Mouse (Mus musculus) hindbrain, embryonic 13.5 days (tissue): ENCODE data around the gene Hist1h1b. TPM values are rescaled to one million over a fixed set of nuclear protein-coding genes. Genes with fewer than 3 reads are reported as not detected.
"Not testable (repeated sequence)": the region's sequence is repeated elsewhere in the genome, so short reads cannot be mapped to it uniquely, and the experiment has no call there.

Source experiments
- ATAC-seq: fragments of 200-750 bp; cut with Nextera tagmentation; 2 replicates; pipeline ENCODE4 v1.8.0; 2017; ENCODE audit warnings: moderate TSS enrichment; ENCODE audit not compliant: low FRiP score
- H3K27ac ChIP-seq: fragments of 300-500 bp; sonication (generic); 2 replicates; pipeline ENCODE4 v1.5.1; 2015; ENCODE audit warnings: inconsistent platforms, mild to moderate bottlenecking, moderate library complexity
- H3K27me3 ChIP-seq: fragments of 300-500 bp; sonication (generic); 2 replicates; pipeline ENCODE4 v1.6.1; 2015; ENCODE audit warnings: mild to moderate bottlenecking, inconsistent platforms
- H3K36me3 ChIP-seq: fragments of 300-500 bp; sonication (generic); 2 replicates; pipeline ENCODE4 v1.6.1; 2015; ENCODE audit warnings: mild to moderate bottlenecking, inconsistent platforms
- H3K4me1 ChIP-seq: fragments of 300-500 bp; sonication (generic); replicated peaks from 2 replicates; pipeline ENCODE4 v1.6.1; 2015; ENCODE audit warnings: inconsistent platforms
- H3K4me2 ChIP-seq: fragments of 300-500 bp; sonication (generic); 2 replicates; pipeline ENCODE4 v1.6.1; 2015; ENCODE audit warnings: inconsistent platforms, mild to moderate bottlenecking, moderate library complexity
- H3K4me3 ChIP-seq: fragments of 300-500 bp; sonication (generic); 2 replicates; pipeline ENCODE4 v1.5.1; 2015; ENCODE audit warnings: mild to moderate bottlenecking, inconsistent platforms
- H3K9ac ChIP-seq: fragments of 300-500 bp; sonication (generic); 2 replicates; pipeline ENCODE4 v1.6.1; 2015; ENCODE audit warnings: mild to moderate bottlenecking, inconsistent platforms
- H3K9me3 ChIP-seq: fragments of 300-500 bp; sonication (generic); 2 replicates; pipeline ENCODE4 v1.6.1; 2016; ENCODE audit warnings: inconsistent platforms
- WGBS: fragments of 180-500 bp; shearing (Covaris S2); methylation state at CpG from one replicate; pipeline ENCODE4 v1.1.7; 2015; 5-methylcytosine and 5-hydroxymethylcytosine counted together
- polyA plus RNA-seq: library from polyadenylated mRNA; unstranded; fragments of >200 nt; fragmentation: Nextera tagmentation; extraction: Ambion mirVana; gene quantifications from 2 replicates; pipeline ENCODE4 v1.2.1, GENCODE M21; 2015

The Hist1h1b gene
- 5.5 and 7.8 TPM in 2 replicates for polyA plus RNA-seq

DNA sequence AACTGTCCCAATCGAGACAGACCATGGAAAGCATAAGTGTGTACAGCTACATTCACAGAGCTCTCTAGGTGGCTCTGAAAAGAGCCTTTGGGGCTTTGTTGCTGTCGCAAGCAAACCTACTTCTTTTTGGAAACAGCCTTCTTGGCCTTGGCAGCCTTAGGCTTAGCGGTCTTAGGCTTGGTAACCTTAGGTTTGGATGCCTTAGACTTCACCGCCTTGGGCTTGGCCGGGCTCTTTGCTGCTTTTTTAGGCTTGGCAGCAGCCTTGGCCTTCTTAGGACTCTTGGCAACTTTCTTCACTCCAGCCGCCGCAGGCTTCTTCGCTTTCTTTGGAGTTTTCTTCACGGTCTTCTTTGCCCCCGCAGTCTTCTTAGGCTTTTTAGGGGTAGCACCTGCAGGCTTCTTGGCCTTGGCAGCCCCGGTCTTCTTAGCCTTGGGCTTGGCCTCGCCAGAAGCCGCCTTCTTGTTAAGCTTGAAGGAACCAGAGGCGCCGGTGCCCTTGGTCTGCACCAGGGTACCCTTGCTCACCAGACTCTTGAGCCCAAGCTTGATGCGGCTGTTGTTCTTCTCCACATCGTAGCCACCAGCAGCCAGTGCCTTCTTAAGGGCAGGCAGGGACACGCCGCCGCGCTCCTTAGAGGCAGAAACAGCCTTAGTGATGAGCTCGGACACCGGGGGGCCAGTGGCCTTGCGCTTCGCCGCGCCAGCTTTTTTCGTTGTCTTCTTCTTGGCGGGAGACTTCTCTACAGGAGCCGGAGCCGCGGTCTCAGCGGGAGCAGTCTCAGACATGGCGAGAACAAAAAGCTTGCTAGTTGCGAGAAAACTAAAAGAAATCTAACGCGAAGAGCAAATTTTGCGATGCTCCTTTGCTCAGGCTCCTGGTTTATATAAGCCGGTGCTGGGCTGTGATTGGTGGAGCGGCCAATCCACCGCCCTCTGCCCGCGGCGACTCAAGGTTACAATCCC lies at the start of gene Hist1h1b:
Gene Hist1h1b, minus strand, starts transcription at position 859 of the 965 bp plus-strand sequence.
- Histone ChIP-seq H3K27me3 (0 out of 2 replicates have a peak, but pooled peaks cover 3% of the 10 kb centered on the region), H3K27ac (peak within 1 kb of the TSS; percentile 72), H3K9ac (peak within 1 kb of the TSS; percentile 76), H3K4me2 (peak within 1 kb of the TSS; percentile 90), H3K4me1 (peaks cover 28% of the 10 kb centered on the region), H3K36me3 (no peaks in the 10 kb centered on the region), H3K4me3 (peak within 1 kb of the TSS; percentile 54), H3K9me3 (no peaks in the 10 kb centered on the region)
- under 1% methylated on average over 44 of the region's 44 CpGs for WGBS
- ATAC-seq = peak; percentile 7; the same call in 1 of the 2 replicates

DNA sequence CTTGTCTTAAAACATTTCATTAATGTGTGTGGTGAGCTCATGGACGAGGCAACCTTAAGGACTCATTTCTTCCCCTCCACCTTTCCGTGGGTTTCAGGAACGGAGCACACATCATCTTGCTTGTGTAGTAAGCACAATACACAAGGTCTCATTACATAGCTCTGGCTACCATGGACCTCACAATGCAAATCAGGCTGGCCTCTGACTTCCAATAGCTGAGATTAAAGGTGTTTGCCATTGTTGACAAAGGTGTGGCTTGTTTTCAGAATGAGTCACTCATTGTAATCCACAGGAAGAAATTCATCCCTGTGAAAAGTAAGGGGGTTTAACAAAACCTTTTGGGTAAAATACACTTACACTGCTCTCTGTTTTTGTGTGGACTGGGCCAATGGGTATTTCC lies 48.1 kb upstream of the Hist1h1b start:
- no peaks in the 10 kb centered on the region for H3K27me3 ChIP-seq
- ATAC-seq = no peak
- WGBS = 88% methylated on average over 3 of the region's 3 CpGs
- H3K27ac ChIP-seq = no peak overlapping the region
- no peaks in the 10 kb centered on the region for H3K36me3 ChIP-seq
- no peak overlapping the region for H3K9ac ChIP-seq
- no peak overlapping the region for H3K4me3 ChIP-seq
- H3K4me1 ChIP-seq = no peaks in the 10 kb centered on the region
- no peak overlapping the region for H3K4me2 ChIP-seq
- no peaks in the 10 kb centered on the region for H3K9me3 ChIP-seq

DNA sequence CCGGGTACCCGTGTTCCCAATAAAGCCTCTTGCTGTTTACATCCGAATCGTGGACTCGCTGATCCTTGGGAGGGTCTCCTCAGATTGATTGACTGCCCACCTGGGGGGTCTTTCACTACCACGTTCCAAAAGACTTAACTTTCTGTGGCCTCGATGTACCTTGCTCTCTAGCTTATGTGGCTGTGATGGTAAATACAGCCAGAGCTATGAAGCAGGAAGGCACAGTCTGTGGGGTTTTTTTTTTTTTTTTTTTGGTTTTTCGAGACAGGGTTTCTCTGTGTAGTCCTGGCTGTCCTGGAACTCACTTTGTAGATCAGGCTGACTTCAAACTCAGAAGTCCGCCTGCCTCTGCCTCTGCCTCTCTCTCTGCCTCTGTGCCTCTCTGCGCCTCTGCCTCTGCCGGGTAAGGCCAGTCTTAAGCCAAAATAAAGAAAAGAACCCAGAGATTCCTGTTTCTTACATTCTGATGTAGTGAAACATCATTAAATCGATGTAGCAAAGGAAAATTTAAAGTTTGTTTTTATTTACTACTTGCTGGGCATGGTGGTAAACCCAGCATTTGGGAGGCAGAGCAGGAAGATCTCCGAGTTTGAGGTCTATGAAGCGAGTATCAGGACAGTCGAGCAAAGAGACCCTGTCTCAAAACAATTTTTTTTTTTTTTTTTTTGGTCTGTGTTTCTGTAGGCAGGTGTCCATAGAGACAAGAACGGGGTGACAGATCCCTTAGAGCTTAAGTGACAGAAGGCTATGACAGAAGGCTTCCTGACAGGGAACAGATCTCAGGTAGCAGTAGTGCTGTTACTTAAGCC lies 39.9 kb upstream of the Hist1h1b start:
- H3K4me3 ChIP-seq, H3K36me3 ChIP-seq, H3K9me3 ChIP-seq, H3K4me1 ChIP-seq, H3K9ac ChIP-seq, ATAC-seq, H3K27ac ChIP-seq, H3K27me3 ChIP-seq, H3K4me2 ChIP-seq: not testable (repeated sequence)
- WGBS = 69% methylated on average over 7 of the region's 16 CpGs

DNA sequence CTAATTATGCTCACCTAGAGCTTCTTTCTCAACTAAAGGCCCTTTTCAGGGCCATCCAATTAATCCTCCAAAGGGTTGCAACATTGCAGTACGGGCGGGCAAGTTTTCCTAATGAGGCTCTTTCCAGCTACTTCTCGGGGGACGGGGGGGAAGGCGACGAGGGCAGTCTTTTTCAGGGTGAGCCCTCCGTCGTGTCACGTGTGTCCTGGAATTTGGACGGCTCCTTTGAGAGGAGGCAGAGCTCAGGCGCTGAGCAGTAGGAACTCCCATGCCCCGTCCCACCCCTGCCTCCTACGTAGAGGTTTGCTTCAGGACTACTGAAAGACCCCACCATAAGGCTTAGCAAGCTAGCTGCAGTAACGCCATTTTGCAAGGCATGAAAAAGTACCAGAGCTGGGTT lies 31.7 kb upstream of the Hist1h1b start:
- not testable (repeated sequence) for H3K4me1 ChIP-seq, H3K9ac ChIP-seq, H3K36me3 ChIP-seq, H3K9me3 ChIP-seq, H3K27ac ChIP-seq, H3K27me3 ChIP-seq
- 0% methylated on average over 14 of the region's 14 CpGs for WGBS
- ATAC-seq = peak; percentile 27
- Histone ChIP-seq H3K4me2 (peak overlapping the region; percentile 50), H3K4me3 (peak overlapping the region; percentile 21)

DNA sequence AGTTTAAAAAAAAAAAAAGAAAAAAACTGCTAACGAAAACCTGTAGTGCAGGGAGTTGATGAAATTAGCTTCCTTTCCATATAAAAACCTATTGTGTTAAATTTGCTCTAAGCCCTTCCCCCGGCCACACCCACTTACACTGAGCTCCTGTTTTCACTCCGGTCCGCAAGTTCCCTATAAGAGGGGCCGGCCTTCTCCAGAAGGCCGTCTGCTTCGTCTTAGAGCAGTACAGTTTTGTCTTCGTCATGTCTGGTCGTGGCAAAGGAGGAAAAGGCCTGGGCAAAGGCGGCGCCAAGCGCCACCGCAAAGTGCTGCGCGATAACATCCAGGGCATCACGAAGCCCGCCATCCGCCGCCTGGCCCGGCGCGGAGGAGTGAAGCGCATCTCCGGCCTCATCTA lies 31.1 kb upstream of the Hist1h1b start, which contains the start of gene Hist1h4m:
Gene Hist1h4m, plus strand, starts transcription at position 208 of the 400 bp plus-strand sequence.
- H3K27me3 ChIP-seq, H3K9me3 ChIP-seq, H3K4me1 ChIP-seq, H3K9ac ChIP-seq, H3K27ac ChIP-seq, H3K36me3 ChIP-seq: not testable (repeated sequence)
- Histone ChIP-seq H3K4me3 (peak within 1 kb of the TSS; percentile 21), H3K4me2 (peak within 1 kb of the TSS; percentile 50)
- ATAC-seq = peak; percentile 69
- no CpG with 5 or more reads among the region's 24 CpGs for WGBS

DNA sequence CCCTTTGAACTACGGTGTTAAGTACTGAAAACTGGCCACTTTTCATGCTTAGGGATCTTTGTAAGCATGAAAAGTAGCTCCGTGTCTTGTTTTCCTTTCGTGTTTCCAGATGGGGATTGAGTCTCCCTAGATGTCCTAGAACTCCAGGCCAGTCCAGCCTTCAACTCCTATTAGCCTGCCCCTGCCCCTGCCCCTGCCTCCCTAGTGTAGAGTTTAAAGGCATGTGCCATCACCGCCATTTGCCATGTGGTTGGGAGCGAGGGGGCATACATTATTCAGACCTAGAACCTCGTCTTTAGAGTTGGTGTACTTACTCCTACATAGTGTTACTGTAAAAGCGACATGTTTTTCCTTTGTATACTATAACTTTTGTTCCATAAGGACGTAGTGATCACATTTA lies 30.6 kb upstream of the Hist1h1b start:
- H3K36me3 ChIP-seq, H3K9ac ChIP-seq, H3K27ac ChIP-seq, H3K4me2 ChIP-seq, H3K27me3 ChIP-seq, H3K4me3 ChIP-seq, H3K4me1 ChIP-seq, H3K9me3 ChIP-seq: not testable (repeated sequence)
- no CpG with 5 or more reads among the region's 8 CpGs for WGBS
- peak; percentile 11; the same call in 1 of the 2 replicates for ATAC-seq

DNA sequence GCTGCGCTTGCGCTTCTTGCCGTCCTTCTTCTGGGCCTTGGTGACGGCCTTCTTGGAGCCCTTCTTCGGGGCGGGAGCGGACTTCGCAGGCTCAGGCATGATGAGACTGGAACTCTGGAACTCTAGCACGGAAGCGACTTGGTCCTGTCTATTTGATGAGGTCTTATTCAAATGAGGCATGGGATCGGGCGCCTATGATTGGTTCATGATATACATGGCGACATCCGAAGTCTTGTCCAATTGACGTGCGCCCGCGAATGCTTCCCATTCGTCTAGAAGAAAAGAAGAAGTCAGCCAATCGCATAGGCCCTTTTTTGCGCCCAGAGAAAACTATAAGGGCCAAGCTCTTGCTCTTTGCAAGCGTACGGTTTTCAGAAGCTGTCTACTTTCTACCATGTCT lies 29.6 kb upstream of the Hist1h1b start, which contains the start of the genes Hist1h2bq and Hist1h2ao:
Gene Hist1h2bq, minus strand, starts transcription at position 125 of the 400 bp plus-strand sequence.
Gene Hist1h2ao, plus strand, starts transcription at position 393 of the 400 bp plus-strand sequence.
- H3K27ac ChIP-seq = not testable (repeated sequence)
- no CpG with 5 or more reads among the region's 23 CpGs for WGBS

DNA sequence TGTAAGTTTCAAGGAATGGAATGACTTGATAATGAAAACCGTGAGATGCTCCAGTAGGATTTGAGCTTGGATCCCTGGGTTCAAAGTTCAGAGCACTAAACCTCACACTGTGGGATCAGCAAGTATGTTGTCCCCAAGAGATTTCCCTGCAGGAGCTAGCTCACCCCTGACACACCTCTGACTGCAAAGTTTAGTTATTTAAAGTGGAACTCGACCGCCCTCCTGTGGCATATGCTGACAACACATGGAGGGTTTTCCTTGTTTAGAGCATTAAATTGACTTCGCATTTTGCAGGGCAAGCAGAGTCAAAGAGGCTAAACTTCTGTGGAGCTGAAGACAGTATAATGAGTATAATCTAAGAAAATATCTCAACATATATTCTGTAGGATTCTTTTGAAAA lies 22.6 kb upstream of the Hist1h1b start:
- not testable (repeated sequence) for H3K4me2 ChIP-seq, H3K36me3 ChIP-seq, H3K4me1 ChIP-seq, H3K4me3 ChIP-seq, H3K27ac ChIP-seq, H3K9me3 ChIP-seq, H3K9ac ChIP-seq, H3K27me3 ChIP-seq, ATAC-seq
- no CpG with 5 or more reads among the region's 4 CpGs for WGBS

More for the DNA sequence above, 29.6 kb upstream of the Hist1h1b start, which contains the start of the genes Hist1h2bq and Hist1h2ao:
- H3K4me1 ChIP-seq, H3K9me3 ChIP-seq, H3K4me2 ChIP-seq, H3K27me3 ChIP-seq, H3K9ac ChIP-seq, H3K4me3 ChIP-seq, H3K36me3 ChIP-seq: not testable (repeated sequence)
- peak; percentile 98 for ATAC-seq

DNA sequence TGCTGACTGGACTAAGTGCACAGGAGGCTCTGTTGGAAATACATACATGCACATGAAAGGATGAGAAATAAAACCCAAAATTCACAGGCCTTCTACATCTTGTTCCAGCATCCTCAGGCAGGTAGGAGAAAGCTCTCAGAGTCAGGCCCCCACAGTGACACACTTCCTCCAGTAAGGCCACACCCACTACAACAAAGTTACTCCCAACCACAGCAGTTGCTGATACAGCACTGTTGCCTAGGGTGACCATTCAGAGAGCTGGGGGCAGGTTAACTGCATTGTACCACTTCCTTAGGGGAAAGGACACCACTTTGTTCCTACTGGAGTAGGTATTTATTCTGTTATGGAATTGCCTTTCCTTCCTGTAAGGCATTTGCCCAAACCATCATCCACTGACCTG lies 16.7 kb upstream of the Hist1h1b start:
- not testable (repeated sequence) for H3K27ac ChIP-seq, H3K9ac ChIP-seq, H3K27me3 ChIP-seq, H3K4me1 ChIP-seq, H3K4me2 ChIP-seq, ATAC-seq, H3K4me3 ChIP-seq, H3K36me3 ChIP-seq, H3K9me3 ChIP-seq

DNA sequence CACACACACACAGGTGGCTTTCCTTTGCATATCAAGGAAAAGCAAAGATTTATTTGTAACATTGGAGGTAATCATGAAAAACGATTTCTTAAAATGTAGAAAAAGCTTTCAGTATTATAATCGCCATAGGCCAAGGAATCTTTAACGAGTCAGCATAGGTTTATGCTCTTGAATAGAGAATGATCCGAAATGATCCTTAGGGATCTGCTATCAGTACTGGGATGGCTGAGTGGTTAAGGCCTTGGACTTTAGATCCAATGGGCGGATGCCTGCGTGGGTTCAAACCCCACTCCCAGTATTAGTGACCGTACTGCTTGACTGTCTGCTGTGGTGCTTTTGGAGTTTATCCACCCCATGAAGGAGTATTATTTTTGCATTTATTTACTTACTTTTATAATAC lies 15.2 kb upstream of the Hist1h1b start:
- WGBS = 95% methylated on average over 7 of the region's 7 CpGs

DNA sequence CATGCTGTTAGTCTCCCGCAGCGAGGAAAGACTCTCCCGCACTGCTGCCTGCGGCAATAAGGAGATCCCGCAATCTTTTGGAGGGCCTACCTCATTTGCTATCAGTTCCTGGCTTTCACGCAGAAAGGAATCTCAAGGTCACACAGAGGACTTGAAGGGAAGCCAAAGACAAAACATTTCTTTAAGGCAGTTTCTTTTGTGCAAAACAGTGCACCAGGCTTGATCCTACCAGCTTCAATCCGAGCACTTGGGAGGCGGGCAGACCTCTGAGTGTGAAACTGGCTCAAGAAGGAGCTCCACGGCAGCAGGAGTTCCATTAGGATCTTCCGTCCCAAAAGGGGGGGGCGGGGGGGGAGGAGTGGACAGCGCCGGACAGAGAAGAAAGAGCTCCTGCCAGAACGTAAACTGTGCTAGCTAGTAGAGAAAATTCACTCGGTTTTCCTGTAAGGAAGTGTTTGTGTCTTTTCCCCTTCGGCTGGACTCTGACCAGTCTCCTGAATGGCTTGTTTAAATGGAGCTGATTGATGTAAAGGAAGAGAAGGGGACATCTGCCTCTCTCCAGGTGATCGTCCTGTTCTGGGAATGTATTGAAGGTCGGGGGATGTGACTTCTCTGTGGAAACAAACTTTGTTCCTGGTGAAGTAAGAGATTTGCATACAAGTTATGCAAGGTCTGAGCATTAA lies 10.3 kb upstream of the Hist1h1b start:
- peak overlapping the region; percentile 0; the same call in 1 of the 2 replicates for H3K4me3 ChIP-seq
- H3K27ac ChIP-seq = no peak overlapping the region
- peak overlapping the region; percentile 31 for H3K4me2 ChIP-seq
- H3K4me1 ChIP-seq = peaks cover 19% of the 10 kb centered on the region
- no peaks in the 10 kb centered on the region for H3K36me3 ChIP-seq
- WGBS = 8% methylated on average over 17 of the region's 18 CpGs
- H3K9ac ChIP-seq = 0 out of 2 replicates have a peak overlapping the region, but pooled peaks have one; percentile 19
- H3K27me3 ChIP-seq = 0 out of 2 replicates have a peak, but pooled peaks cover 6% of the 10 kb centered on the region
- no peaks in the 10 kb centered on the region for H3K9me3 ChIP-seq
- ATAC-seq = no peak

More for the DNA sequence above, 15.2 kb upstream of the Hist1h1b start:
- Histone ChIP-seq H3K27ac (no peak overlapping the region), H3K4me1 (peaks cover 5% of the 10 kb centered on the region), H3K4me3 (no peak overlapping the region), H3K4me2 (no peak overlapping the region), H3K27me3 (no peaks in the 10 kb centered on the region), H3K36me3 (no peaks in the 10 kb centered on the region), H3K9me3 (no peaks in the 10 kb centered on the region), H3K9ac (no peak overlapping the region)
- ATAC-seq = no peak
